Mouse (Mus musculus) small intestine, adult 2 months (tissue): ENCODE results near the gene Zmynd10. TPM values are rescaled to one million over a fixed set of nuclear protein-coding genes. Genes with fewer than 3 reads are reported as not detected.
A peak's percentile ranks its signal among the peaks of the same experiment; 100 is the strongest.

Experiments used
- H3K27ac ChIP-seq: fragments of 200-500 bp; 2 replicates; pipeline ENCODE4 v1.5.1; 2012; ENCODE audit warnings: low read depth, low read length, control low read depth, inconsistent platforms; ENCODE audit not compliant: insufficient read depth
- H3K27me3 ChIP-seq: fragments of 200-500 bp; 2 replicates; pipeline ENCODE4 v1.6.1; 2012; ENCODE audit warnings: mild to moderate bottlenecking, moderate library complexity, low read length, inconsistent platforms; ENCODE audit not compliant: control insufficient read depth, insufficient read depth
- H3K36me3 ChIP-seq: fragments of 200-500 bp; 2 replicates; pipeline ENCODE4 v1.6.1; 2012; ENCODE audit warnings: mild to moderate bottlenecking, low read length, control low read depth, inconsistent platforms; ENCODE audit not compliant: control insufficient read depth, insufficient read depth
- H3K4me1 ChIP-seq: fragments of 200-500 bp; 2 replicates; pipeline ENCODE4 v1.6.1; 2012; ENCODE audit warnings: low read length, inconsistent platforms, mixed read lengths; ENCODE audit not compliant: control insufficient read depth, insufficient read depth, insufficient read length
- H3K4me3 ChIP-seq: fragments of 200-500 bp; 2 replicates; pipeline ENCODE4 v1.5.1; 2012; ENCODE audit warnings: low read depth, mild to moderate bottlenecking, control low read depth, inconsistent platforms, low read length, moderate library complexity
- CTCF ChIP-seq: fragments of 200-500 bp; IDR thresholded peaks from 2 replicates; pipeline ENCODE4 v1.5.1; 2012; ENCODE audit warnings: low read depth, mild to moderate bottlenecking, control low read depth, inconsistent platforms, low read length, moderate library complexity, mixed read lengths; ENCODE audit not compliant: insufficient replicate concordance, insufficient read length; ENCODE audit errors: extremely low read depth
- POLR2A ChIP-seq: fragments of 200-500 bp; IDR thresholded peaks from 2 replicates; pipeline ENCODE4 v1.6.1; 2012; ENCODE audit warnings: low read depth, mild to moderate bottlenecking, control low read depth, inconsistent platforms, low read length, moderate library complexity
- WGBS: fragments of 180-500 bp; shearing (Covaris S2); methylation state at CpG from one replicate; pipeline ENCODE4 v1.1.7; 2018; 5-methylcytosine and 5-hydroxymethylcytosine counted together
- polyA plus RNA-seq: library from polyadenylated mRNA; depleted of rRNA; stranded (reverse); fragments of >200 nt; gene quantifications from 2 replicates; pipeline ENCODE4 v1.2.3, GENCODE M21; 2012

Zmynd10 gene
- polyA plus RNA-seq, 1 experiment: 0.32 TPM

DNA sequence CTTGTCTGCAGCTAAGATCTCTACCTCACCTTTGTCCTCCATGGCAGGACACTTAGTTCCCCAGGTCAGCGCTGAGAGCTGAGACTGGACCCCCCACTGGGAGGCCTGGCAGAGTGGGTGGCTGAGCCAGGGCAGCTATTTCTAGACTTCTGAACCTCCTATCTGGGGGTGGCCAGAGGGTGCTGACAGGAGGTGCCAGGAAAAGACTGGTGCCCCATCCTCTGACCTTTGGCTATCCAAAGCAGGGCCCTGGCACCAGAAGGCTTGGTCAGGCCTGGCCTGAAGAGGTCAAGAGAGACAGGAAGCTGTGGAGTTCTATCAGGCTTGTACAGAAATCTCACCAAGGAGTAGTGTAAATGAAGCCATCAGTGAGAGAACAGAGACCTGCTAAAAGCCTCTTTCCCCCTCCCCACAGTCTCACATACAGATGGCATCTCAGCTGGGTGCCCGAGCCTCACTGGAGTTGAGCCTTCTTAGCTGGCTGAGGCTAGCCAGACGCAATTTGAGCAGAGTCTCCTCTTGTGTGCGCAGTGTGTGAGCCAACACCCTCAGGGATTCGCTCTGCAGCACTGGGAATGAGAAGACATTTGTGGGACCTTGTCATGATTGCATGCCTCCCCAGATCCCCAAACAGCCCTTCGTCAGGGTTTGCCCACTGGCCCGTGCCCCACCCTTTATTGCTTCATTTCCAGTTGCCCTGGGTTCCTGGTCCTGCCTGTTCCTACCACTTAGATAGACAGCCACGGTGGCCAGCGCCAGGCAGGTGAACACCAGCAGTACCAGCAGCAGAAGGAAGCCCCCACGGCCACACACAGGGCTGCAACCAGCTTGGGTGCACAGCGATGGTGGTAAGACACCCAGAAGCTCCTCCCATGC lies 46.2 kb downstream of the Zmynd10 start:
- WGBS: 81% methylated on average over 11 of the region's 11 CpGs
- H3K27me3 ChIP-seq: no peaks in the 10 kb centered on the region
- H3K36me3 ChIP-seq: peaks cover 32% of the 10 kb centered on the region

DNA sequence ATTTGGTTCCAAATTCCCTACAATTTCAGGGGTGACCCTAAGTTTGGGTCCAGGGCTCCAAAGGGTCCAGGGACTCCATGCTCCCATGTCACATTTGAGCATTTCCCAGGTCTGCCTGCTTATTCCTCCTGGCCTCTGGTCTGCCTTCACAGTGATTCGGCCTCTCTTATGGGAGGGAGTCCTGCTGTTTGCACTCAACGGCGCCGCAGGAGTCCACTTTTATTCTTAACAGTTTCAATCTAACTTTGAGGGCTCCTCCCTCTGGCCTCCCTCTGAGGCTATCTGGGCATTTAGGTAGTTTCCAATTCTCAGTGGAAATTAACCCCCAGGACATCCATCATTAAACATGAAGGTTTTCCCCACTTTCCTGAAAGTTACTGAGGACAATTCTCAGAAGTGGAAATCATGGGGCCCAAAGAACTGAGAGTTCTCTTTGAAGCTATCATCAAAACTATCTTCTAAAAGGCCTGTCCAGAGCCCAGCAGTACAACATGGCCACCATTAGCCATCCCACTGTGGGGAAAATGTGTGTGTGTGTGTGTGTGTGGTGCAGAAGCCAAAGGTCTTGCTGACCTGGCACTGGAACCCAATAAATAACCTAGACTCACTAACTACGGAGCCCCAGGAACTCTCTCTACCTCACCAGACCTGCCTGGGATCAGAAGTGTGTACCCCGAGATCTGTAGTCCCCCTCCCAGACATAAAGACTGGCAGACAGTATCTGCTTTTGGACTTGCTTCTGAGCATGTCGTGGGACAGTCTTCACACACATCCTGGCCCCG lies 47.4 kb downstream of the Zmynd10 start:
- no peak overlapping the region for H3K4me3 ChIP-seq
- TF ChIP-seq POLR2A (no peak), CTCF (no peak)
- H3K27me3 ChIP-seq: no peaks in the 10 kb centered on the region
- no peak overlapping the region for H3K27ac ChIP-seq
- peaks cover 28% of the 10 kb centered on the region for H3K4me1 ChIP-seq
- 84% methylated on average over 8 of the region's 8 CpGs for WGBS
- peaks cover 37% of the 10 kb centered on the region for H3K36me3 ChIP-seq

More for the DNA sequence above, 46.2 kb downstream of the Zmynd10 start:
- Histone ChIP-seq H3K4me3 (no peak overlapping the region), H3K4me1 (peaks cover 28% of the 10 kb centered on the region), H3K27ac (no peak overlapping the region)
- no peak for TF ChIP-seq POLR2A
- no peak for TF ChIP-seq CTCF

DNA sequence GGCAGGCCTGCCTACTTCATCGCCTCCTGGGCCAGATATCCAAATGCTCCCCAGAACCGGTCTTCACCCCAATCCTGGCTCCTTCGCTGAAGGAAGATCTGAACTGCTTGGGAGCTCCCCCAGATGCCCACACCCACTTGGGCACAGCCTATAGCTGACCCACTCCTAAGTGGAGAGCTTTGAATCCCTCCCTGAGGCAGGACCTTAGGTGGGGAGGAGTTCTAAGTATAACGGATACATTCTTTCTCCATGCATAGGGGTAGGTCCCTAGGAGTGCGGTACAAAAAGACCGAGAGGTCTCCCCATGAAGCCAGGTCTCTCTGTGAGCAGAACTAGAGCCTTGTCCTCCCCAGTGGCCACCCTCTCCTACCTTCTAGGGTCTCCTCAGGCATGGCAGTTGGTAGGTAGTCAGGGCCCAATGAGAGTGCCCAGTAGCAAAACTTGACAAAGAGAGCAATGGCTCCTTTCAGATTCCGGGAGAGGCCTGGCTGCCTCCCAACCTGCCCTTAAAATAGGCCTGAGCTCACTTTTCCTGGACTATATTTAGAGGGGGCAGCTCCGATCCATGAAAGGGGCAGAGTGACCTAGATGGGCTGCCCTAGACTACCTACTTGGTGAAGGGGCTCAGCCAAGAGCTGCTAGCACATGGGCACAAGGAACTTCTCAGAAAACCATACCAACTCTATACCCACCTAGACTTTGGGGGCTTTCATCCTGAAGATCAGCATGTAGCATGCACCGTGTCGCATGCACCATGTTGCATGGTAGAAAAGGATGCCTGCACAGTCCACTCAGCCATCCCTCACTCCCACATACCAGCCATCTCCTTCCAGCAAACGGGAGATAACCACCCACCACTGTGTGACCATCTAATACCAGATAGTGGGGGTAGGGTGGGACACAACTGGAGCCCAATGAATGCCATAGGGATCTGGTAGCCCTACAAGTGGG lies 49.8 kb downstream of the Zmynd10 start:
- TF ChIP-seq POLR2A (no peak), CTCF (no peak)
- Histone ChIP-seq H3K27ac (no peak overlapping the region), H3K36me3 (peaks cover 35% of the 10 kb centered on the region), H3K4me1 (peaks cover 32% of the 10 kb centered on the region), H3K4me3 (no peak overlapping the region), H3K27me3 (no peaks in the 10 kb centered on the region)
- WGBS: 80% methylated on average over 11 of the region's 11 CpGs

- no peak overlapping the region for H3K4me3 ChIP-seq
- WGBS: 54% methylated on average over 5 of the region's 5 CpGs
- peaks cover 28% of the 10 kb centered on the region for H3K36me3 ChIP-seq
- H3K4me1 ChIP-seq: peaks cover 39% of the 10 kb centered on the region
- peak overlapping the region; percentile 45 for H3K27ac ChIP-seq
- no peaks in the 10 kb centered on the region for H3K27me3 ChIP-seq
- TF ChIP-seq CTCF (no peak), POLR2A (no peak)
These were observed 51.3 kb downstream of the Zmynd10 start for GRCm38 (mm10) chr9:107598385-107598784.

GRCm38 (mm10) chr9:107599433-107599832 lies 52.3 kb downstream of the Zmynd10 start:
- peaks cover 45% of the 10 kb centered on the region for H3K4me1 ChIP-seq
- no peaks in the 10 kb centered on the region for H3K27me3 ChIP-seq
- TF ChIP-seq CTCF: no peak
- no peak for TF ChIP-seq POLR2A
- 67% methylated on average over 9 of the region's 9 CpGs for WGBS
- H3K36me3 ChIP-seq: peaks cover 22% of the 10 kb centered on the region
- peak overlapping the region; percentile 45; the same call in 1 of the 2 replicates for H3K27ac ChIP-seq
- H3K4me3 ChIP-seq: no peak overlapping the region

GRCm38 (mm10) chr9:107599842-107600241 lies 52.7 kb downstream of the Zmynd10 start:
- WGBS: 89% methylated on average over 14 of the region's 14 CpGs
- TF ChIP-seq POLR2A: no peak
- TF ChIP-seq CTCF: no peak
- Histone ChIP-seq H3K27me3 (no peaks in the 10 kb centered on the region), H3K27ac (peak overlapping the region; percentile 44; the same call in 1 of the 2 replicates), H3K36me3 (peaks cover 22% of the 10 kb centered on the region), H3K4me3 (peak overlapping the region; percentile 1; the same call in 1 of the 2 replicates), H3K4me1 (peaks cover 45% of the 10 kb centered on the region)
